Mouse (Mus musculus): ENCODE data around the gene Irf2. TPM values are rescaled to one million over a fixed set of nuclear protein-coding genes. Genes with fewer than 3 reads are reported as not detected.
A peak's percentile ranks its signal among the peaks of the same experiment; 100 is the strongest.
"Not testable (repeated sequence)": the region's sequence is repeated elsewhere in the genome, so short reads cannot be mapped to it uniquely, and the experiment has no call there.

Irf2 gene
- total RNA-seq, 2 experiments from 2014 or later: 48.9 to 51.1 TPM

DNA sequence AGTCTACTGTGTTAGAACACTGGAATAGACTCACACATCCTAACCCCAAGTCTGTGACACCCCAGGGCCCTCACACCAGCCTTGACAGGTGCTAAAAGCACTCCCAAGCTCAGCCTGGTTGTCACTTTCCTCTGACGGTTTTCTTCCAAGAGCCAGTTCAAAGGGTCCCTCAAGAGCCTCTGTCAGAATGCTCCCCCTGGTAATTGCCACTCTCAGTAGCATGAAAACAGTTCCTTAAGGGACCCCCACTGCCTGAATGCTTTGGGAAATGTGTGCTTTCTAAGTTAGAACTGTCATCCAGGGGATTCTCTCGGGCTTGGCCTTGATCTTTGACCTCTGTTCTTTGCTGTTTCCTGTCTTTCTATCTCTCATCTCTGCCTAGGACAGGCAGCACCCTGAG is 17.0 kb upstream of the Irf2 start:
- no peak for DNase-seq (ENCODE audit: low spot score in 2 of 2)

DNA sequence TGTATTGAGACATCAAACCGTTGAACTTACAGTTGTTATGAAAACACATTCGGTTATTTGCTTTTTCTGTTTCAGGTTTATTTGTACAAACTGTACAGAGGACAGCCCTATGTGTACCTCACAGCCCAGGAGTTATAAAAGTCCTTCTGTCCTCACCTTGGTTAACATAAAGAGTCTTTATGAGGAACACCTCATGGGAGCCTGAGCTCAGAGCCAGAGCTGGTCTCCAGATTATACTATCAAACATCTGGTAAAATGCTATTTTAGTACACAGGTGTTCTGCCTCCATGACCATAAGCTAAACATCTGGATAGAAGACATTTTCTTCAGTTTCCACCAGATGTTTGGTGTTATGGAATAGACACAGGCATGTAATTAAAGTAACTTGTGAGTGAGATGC is 13.1 kb upstream of the Irf2 start:
- DNase-seq (ENCODE audit: low spot score in 2 of 2): no peak

DNA sequence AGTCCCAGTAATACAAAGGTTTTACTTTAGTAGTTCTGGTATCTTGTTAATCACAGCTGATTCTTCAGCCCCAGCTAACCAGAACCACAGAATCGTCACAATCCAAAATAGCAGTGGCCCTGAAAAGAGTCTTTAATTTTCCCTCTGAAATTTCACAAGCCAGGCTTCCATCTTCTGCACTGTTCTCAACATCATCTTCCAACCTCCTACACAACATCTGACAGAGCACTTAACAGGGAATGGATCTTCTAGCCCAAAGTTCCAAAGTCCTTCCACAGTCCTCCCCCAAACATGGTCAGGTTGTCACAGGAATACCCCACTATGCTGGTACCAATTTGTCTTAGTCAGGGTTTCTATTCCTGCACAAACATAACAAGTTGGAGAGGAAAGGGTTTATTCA is 9.9 kb upstream of the Irf2 start:
- not testable (repeated sequence) for DNase-seq (ENCODE audit: low spot score in 2 of 2)

DNA sequence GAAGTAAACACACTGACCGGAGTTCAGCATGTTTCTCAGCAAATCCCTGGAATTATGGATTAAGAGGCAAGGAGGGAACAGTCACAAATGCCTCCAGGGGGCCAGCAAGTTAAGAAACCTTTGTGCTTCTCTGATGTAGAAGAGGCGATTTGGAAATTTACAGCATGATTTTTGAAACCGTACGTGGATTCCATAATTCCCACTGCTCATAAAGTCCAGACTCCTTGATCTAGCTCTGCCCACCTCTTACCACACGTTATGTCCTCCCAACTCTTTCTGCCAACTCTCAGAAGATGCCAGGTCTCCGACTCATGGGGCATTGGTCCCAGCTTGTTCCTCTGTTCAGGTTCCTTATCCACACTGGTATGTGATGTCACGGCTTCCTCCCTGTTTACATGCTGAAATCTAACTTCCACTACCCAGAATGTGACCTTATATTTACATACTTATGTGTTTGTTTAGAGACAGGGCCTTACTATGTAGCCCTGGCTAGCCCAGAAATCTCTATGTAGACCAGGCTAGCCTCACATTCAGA is 7.1 kb upstream of the Irf2 start:
- DNase-seq (ENCODE audit: low spot score in 2 of 2): no peak

DNA sequence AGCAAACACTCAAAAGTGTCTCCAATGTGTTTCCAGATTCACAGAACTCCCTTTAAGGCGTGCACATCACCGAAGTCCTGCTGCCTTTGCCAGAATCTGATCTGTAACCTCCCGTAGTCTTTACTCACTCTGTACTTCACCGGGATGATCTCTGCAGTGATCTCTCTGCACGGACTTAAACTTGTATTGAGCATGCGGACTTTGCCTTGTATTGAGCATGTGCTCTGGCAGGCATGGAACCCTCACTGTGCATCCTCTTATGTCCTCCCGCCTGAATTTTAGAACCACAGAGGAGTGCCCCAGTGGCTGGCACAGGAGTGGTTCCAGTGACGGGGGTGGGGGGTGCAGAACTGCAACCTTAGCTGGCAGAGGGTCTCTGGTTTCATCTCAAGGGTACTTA is 5.9 kb upstream of the Irf2 start:
- DNase-seq (ENCODE audit: low spot score in 2 of 2): no peak

DNA sequence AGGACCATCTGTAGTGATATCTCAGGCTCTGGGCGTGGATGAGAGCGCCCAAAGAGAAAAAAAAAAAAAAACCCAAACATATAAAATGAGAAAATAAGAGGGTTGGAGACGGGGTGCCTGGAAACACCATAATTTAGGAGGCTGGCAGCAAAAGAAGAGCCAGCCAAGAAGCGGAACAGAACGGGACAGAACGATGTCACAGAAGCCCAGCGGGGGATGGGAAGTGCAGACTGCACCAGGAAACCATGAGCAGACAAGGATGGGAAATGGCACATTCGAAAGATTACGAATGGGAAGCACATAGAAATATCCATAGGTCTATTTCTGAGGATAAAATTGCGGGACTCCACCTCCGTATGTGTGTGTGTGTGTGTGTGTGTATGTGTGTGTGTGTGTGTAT is 4.0 kb upstream of the Irf2 start:
- DNase-seq (ENCODE audit: low spot score in 2 of 2): peak in 1 of 2 experiments; percentile 32

DNA sequence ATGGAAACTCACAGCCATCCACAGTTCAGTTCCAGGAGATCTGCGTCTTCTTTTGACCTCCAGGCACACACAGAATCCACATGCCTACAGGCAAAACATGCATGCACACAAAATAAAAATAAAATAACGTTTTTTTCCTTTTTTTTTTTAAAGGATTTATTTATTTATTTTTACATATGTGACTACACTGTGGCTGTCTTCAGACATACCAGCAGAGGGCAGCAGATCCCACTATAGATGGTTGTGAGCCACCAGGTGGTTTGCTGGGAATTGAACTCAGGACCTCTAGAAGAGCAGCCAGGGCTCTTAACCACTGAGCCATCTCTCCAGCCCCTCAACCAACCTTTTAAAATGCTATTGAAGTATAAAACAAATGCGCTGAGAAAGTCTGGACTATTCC is 3.3 kb upstream of the Irf2 start:
- no peak for DNase-seq (ENCODE audit: low spot score in 2 of 2)

DNA sequence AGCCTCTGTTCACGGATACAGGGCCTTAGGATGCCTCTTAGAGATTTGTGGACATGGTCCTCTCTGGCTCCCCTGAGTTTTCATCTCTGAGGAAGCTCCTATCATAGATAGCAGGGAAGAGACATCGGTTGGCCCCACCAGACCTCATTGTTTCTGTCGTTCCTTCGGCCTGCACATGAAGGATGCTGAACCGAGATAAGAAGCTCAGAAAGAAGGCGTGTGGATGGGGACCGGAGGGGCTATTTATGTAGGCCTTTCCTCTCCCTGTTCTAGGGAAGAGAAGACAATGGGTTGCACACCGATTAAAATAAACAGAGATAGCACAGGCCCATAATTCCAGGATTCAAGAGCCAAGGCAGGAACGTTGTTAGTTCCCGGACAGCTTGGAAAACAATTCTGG is 2.1 kb upstream of the Irf2 start:
- no peak for DNase-seq (ENCODE audit: low spot score in 2 of 2)

DNA sequence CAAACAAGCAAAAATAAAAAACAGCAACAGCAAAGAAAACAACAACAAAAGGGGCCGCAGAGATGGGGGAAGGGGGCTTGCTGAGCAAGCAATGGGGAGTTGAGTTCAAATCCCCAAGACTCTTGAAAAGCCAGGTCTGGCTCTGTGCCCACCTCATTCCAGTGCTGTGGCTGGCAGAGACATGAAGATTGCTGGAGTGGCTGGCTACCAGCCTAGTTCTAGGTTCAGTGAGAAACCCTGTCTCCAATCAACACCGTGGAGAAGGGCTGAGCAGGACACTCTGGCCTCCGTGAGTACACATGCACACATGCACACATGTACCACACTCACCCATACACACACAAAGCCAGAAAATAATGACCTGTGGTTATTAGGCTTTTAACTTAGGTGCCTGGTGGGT is 1.6 kb upstream of the Irf2 start:
- DNase-seq (ENCODE audit: low spot score in 2 of 2): no peak

DNA sequence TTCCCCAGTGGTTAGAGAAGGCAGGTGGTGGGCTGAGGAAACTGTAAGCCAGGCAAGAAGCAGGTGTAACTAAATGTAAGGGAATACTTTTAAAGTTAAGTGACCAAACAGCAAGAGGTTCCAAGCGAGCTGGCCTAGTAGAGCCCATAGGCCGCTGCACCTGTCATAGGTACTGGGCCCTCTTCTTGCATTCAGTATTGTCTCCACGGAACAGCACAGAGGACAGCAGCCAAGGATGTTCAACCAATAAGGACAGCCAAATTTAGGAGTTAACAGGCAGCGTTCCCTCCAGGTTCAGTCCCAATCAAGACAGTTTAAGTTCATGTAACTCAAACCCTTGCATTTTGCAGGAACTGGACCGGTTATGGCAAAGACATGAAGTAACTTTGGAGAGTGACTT is 931 bp upstream of the Irf2 start:
- no peak for DNase-seq (ENCODE audit: low spot score in 2 of 2)

DNA sequence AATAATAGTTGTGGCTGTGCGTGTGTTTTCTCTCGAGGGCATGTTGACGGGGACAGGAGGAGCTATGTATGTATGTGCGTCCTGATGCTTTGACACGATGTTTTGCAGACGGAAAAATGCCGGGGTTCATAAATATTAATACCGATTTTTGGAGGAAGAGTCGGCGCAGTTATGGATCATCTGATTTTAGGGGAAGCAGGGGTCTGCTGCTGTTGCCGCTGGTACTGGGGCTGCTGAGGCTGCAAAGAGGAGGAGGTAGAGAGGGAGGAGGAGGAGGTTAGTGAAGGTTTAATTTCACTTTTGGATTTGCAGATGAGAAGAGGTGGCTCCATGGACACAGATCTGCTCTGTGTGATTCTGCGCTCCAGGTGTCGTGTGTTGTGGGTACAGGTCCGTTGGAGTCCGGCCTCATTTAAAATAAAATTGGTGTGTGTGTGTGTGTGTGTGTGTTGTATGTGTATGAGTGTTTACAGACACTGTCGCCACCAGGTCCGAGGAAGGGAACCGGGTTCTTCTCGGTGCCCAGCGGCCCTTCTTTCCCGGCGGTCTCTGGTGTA is 502 bp downstream of the Irf2 start:
- DNase-seq (ENCODE audit: low spot score in 2 of 2): peak; percentile 54 to 67

DNA sequence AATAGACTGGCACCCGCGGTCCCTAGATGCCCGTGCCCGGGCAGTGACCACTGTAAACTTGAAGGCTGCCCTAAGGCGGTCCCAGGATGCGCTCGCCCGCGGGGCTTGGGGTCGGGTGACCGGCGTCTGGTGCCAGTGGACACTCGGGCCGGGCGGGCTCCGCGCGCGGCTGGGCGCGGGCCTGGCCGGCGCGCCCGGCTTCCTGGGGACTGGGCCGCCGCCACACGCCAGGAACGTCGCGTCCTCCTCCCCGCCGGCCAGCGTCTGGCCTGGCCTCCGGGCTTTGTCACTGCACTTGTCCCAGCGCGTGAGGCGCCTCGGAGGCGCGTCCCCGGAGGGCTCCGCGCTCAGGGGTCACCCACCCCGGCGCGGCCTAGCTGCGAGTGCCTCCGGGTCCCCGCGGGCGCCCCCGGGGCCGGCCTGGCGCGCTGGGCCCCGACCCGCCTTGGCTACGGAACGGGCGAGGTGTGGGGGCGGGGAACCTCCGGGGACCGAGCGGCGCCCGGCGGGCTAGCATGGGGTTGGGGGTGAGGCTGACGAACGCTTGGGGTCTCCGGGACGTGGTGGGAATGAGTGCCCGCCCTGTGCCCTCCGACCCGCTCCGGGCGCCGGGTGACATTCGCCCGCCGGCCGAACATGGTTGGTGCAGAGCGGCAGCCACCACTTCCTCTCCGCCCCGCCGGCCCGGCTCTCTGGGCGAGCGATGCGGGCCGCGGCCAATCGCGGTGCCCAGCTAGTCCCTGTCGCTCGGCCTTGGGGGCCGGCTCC is 1.2 kb downstream of the Irf2 start:
- peak; percentile 62 to 71 for DNase-seq (ENCODE audit: low spot score in 2 of 2)

DNA sequence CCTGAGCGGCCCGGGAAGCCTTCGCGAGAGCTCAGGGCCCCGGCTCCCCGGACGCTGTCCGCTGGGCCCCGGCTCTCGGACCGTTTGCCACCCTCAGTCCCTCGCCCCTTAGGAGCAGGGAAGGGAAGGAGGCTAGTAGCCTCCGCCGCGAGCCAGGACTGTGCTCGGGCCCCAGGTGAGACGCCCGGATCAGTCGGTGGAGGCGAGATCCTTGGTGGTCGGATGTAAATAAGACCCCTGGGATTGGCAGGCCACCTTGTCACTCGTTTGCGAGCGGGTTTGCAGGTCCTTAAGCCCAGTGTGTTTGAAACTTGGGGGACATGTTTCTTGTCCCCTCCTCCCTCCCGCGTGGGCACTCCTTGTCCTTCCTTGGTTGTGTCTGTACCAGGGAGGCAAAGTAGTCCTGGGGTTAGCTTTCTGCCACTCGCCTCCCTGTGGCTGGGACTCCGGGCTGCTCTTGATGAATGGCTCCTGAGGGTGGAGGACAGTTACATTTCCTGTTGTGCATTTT is 1.8 kb downstream of the Irf2 start:
- peak; percentile 50 to 60 for DNase-seq (ENCODE audit: low spot score in 2 of 2)

DNA sequence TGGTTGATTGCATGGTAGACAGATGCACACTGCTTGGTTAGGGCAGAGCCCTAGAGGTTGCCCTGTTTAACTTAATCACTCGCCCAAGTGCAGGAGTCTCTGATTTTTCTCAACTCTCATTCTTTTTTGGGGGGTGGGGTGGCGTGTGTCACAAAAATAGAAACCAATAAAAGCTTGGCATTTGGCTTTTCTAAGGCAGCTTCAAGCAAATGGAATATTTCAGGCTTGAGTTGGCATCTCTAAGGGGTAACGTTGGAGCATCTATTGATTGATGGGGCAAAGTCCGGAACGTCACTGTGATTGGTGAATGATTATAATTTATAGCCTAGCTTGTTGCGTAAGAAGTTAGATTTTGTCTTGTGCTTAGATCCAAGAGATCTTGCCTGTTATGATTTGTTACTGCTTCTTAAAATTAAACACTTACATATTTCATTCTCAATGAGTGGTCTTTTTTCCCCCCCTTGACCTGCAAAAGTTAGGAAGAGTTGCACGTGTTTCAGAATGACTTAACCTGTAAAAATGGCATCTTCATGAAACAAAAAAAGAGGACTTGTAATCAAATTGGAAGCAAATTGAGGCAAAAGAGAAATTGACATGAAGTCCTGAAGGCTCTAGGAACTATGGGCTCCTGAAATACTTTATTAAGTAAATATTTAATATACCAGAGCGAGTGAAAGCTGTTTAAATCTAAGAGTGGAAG is 2.6 kb downstream of the Irf2 start:
- no peak for DNase-seq (ENCODE audit: low spot score in 2 of 2)

DNA sequence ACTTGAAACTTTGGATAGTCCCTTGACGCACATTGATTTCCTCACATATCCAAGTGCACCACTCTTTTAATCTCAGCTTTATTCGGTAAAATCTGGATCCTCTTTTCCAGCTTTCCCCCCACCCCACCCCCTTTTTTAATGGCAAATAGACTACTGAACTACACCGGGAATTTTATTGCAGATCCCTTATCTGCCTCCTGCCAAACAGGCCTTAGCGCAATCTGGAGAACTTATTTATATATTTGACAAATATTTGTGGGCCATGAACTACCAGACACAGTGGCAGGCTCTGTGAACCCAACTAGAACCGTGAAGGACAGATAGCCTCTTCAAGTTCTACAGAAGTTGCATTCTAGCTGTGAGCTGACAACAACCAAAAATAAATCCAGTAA is 3.2 kb downstream of the Irf2 start:
- DNase-seq (ENCODE audit: low spot score in 2 of 2): no peak

DNA sequence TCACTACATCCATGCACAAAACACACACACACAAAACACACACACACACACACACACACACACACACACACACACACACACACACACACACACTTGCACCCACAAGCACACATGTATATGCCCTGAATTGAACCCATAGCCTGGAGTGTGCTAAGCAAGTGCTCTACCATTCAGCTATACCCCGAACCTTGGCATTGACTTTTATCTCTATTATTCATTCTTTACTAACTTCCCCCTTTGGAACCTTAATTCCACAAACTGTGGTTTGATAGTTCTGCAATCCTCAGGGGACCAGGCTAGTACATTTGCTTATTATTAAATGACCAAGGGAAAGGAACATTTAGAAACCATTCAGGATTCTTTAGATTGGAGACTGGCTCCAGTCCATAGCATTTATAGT is 5.9 kb downstream of the Irf2 start:
- no peak for DNase-seq (ENCODE audit: low spot score in 2 of 2)

DNA sequence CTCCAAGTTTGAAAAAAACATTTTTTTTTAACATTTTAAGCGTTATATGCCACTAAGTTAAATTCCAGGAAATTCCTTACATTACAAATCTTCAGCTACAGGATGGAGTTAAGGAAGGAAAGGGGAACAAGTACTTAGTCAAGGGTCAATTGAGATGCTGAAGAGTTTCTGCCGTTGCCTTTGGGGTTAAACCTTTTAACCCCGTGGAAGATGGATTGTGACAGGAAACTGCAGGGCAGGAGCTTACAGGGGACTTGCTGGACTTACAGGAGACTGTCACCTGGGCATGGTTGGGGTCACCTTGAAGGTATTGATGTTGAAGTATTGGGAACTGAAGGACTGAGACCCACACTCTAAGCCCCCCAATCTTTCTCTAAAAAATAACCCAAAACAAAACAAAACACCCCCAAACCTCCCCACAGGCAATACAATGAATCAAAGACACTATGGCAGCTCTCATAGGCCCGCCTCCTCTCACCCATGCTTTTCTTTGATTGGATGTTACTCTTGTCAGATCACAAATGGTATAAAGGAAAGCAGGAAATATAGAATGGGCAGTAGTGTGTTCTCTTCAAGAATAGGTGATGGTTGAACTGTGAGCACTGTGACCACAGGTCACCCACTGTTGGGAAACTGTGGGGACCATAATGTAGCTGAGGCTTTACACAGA is 7.9 kb downstream of the Irf2 start:
- DNase-seq (ENCODE audit: low spot score in 2 of 2): no peak

DNA sequence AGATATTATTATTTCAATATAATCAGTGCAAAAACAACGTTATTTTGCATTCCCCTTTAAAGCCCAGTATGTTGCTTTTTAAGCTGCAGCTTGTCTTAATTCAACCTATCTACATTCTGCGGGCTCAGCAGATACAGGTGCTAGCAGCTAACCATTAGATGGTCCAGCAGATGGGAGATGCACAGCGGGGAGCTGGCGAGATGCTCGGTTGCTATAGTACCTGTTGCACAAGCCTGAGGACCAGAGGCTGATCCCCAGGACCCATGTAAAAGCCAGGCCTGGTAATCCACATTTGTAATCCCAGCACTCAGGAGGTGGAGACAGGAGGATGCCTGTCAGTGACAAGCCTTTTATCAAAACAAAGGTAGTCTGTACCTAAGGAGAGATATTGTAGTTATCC is 10.5 kb downstream of the Irf2 start:
- DNase-seq (ENCODE audit: low spot score in 2 of 2): no peak

DNA sequence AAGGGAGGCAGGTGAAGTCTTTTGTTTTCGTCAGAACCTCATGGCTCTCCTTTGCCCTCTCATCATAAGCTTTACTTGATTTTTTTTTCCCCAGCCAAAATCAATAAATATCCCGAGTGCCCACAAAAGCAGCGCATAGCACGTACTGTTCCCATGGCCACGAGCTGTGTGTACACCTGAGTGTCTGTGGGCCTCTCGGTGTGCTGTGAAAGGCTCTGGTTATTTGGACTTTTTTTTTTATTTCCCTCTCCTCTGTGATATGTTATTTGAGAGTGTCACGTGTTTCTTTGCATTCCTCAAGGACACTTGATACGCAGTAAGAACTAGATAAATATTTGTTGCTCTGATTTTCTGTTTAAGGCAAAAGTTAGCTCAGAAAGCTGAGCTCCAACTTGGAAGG is 11.0 kb downstream of the Irf2 start:
- DNase-seq (ENCODE audit: low spot score in 2 of 2): no peak

DNA sequence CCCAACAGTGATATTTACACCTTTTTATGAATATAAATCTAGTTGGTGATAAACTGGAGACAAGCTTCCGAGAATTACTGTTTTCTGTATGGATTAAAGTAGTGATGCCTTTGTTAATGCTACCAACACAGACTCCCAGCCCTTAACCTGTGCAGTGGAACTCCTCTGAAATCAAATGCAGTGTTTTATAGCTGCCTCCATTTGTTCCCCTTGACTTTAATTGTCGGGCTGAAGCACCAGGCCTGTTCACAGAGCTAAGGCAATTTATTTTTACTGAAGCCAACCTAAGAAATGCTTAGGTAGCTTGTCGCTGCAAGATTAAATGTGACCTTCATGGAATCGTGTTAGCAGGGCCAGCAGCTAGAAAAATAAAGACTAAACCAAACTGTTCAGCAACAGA is 11.6 kb downstream of the Irf2 start:
- no peak for DNase-seq (ENCODE audit: low spot score in 2 of 2)

DNA sequence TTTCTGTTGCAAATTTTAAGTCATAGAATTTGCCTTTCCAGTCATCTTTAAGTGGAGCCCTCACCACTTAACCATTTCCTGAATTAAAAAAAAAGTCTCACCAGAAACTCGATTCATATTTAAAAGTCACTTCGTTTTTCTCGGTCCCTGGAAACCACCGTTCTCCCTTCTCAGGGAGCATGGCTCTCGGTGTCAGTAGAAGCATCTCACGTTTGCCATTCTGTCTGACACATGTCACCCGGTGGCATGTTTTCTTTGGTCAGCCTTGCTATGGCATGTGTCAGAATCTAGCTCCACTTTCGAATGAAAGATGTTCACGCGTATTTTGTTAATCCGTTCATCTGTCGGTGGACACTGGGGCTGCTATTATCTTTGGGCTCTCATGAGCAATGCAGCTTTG is 13.5 kb downstream of the Irf2 start:
- no peak for DNase-seq (ENCODE audit: low spot score in 2 of 2)

DNA sequence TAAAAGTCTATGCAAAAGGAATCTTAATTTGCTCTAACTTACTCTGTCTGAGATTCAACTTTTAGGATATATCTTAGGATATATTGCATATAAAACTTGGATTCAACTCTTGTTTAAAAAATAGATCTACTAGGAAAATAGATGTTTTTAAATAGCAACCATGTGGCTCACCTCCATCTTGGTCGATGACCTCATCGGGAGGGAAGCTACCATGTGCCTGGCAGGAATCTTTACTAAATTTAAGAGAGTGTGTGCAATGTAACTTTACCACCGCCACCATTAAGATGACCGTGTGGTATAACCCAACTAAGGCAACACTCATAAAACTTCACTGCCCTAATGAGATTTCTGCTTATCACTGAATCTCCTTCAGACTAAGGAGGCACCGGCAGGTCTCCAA is 14.8 kb downstream of the Irf2 start:
- DNase-seq (ENCODE audit: low spot score in 2 of 2): no peak

All from layer of hippocampus, postnatal 14 days (tissue).